Mouse (Mus musculus): ENCODE measurements around the gene Snx25. TPM values are rescaled to one million over a fixed set of nuclear protein-coding genes. Genes with fewer than 3 reads are reported as not detected.
"Not testable (repeated sequence)": the region's sequence is repeated elsewhere in the genome, so short reads cannot be mapped to it uniquely, and the experiment has no call there.

Snx25 gene
- total and polyA plus RNA-seq, 3 experiments: 6.9 to 22.2 (median 13.4) TPM

- Histone ChIP-seq H3K9me3 (replicated peaks; ENCODE audit: low read length) (no peaks in the 10 kb centered on the region), H3K9ac (ENCODE audit: insufficient read depth, low read depth) (no peak overlapping the region), H3K4me2 (ENCODE audit: insufficient read depth, low read depth, poor library complexity, severe bottlenecking) (no peak overlapping the region), H3K27ac (ENCODE audit: insufficient read depth, low read depth) (no peak overlapping the region), H3K79me2 (replicated peaks; ENCODE audit: control insufficient read depth, extremely low read depth, insufficient read depth, poor library complexity, severe bottlenecking) (no peaks in the 10 kb centered on the region), H3K27me3 (replicated peaks) (no peaks in the 10 kb centered on the region), H3K4me1 (ENCODE audit: control insufficient read depth in 1 of 2, insufficient read depth in 2 of 2) (peaks cover 0 to 18% of the 10 kb centered on the region in 2 experiments; a peak in 2 of 4 replicates), H3K36me3 (replicated peaks in 1 of 2; ENCODE audit: control insufficient read depth in 1 of 2, insufficient read depth in 1 of 2, low read length in 1 of 2) (peaks cover 6 to 23% of the 10 kb centered on the region in 2 experiments), H3K4me3 (replicated peaks in 1 of 3; ENCODE audit: low read depth in 2 of 3, low read length in 2 of 3, poor library complexity in 1 of 3) (no peak overlapping the region)
- in situ Hi-C loops (cut with MboI; ENCODE audit: low pct_ligation_motif_present, low pct_unique_long_range_greater_than_20kb, low sequenced_read_pairs): no loop called here
- TF ChIP-seq ZNF384 (IDR thresholded peaks at IDR 0.05; ENCODE audit: low read depth, low read length): no peak
- TF ChIP-seq CHD1 (IDR thresholded peaks at IDR 0.05; ENCODE audit: low read depth, low read length): no peak
- TF ChIP-seq NELFE (IDR thresholded peaks at IDR 0.05; ENCODE audit: low read depth, low read length): no peak
- no peak for TF ChIP-seq SMC3 (IDR thresholded peaks at IDR 0.05; ENCODE audit: low read depth, low read length)
- no peak for TF ChIP-seq E2F4 (IDR thresholded peaks at IDR 0.05; ENCODE audit: insufficient replicate concordance, low read depth, low read length)
- no peak for TF ChIP-seq CHD2 (IDR thresholded peaks at IDR 0.05; ENCODE audit: low read length)
- no peak for TF ChIP-seq IRF4 (IDR thresholded peaks at IDR 0.05; ENCODE audit: low read depth, low read length)
- dilution Hi-C loops (cut with MboI; ENCODE audit: extremely low pct_ligation_motif_present, extremely low pct_unique_long_range_greater_than_20kb, low sequenced_read_pairs): no loop called here
- DNase-seq (ENCODE audit: extremely low read depth): no peak
Measured at GRCm38 (mm10) chr8:46119176-46119575, 32.8 kb downstream of the Snx25 start.

GRCm38 (mm10) chr8:46117172-46117571 lies 34.8 kb downstream of the Snx25 start:
- no peak overlapping the region for H3K9ac ChIP-seq (ENCODE audit: insufficient read depth, low read depth)
- peaks cover 2 to 22% of the 10 kb centered on the region in 2 experiments; a peak in 3 of 4 replicates for H3K4me1 ChIP-seq (ENCODE audit: control insufficient read depth in 1 of 2, insufficient read depth in 2 of 2)
- H3K4me3 ChIP-seq (replicated peaks in 1 of 3; ENCODE audit: low read depth in 2 of 3, low read length in 2 of 3, poor library complexity in 1 of 3): no peak overlapping the region
- peak overlapping the region; percentile 22; the same call in 1 of the 2 replicates for H3K4me2 ChIP-seq (ENCODE audit: insufficient read depth, low read depth, poor library complexity, severe bottlenecking)
- H3K79me2 ChIP-seq (replicated peaks; ENCODE audit: control insufficient read depth, extremely low read depth, insufficient read depth, poor library complexity, severe bottlenecking): no peaks in the 10 kb centered on the region
- in situ Hi-C loops (cut with MboI; ENCODE audit: low pct_ligation_motif_present, low pct_unique_long_range_greater_than_20kb, low sequenced_read_pairs) (no loop called here), dilution Hi-C loops (cut with MboI; ENCODE audit: extremely low pct_ligation_motif_present, extremely low pct_unique_long_range_greater_than_20kb, low sequenced_read_pairs) (no loop called here)
- H3K27me3 ChIP-seq (replicated peaks): no peaks in the 10 kb centered on the region
- peaks cover 6 to 18% of the 10 kb centered on the region in 2 experiments for H3K36me3 ChIP-seq (replicated peaks in 1 of 2; ENCODE audit: control insufficient read depth in 1 of 2, insufficient read depth in 1 of 2, low read length in 1 of 2)
- TF ChIP-seq ELF1 (IDR thresholded peaks at IDR 0.05; ENCODE audit: low read depth, low read length) (no peak), UBTF (IDR thresholded peaks at IDR 0.05; ENCODE audit: low read depth, low read length) (no peak), JUN (IDR thresholded peaks at IDR 0.05; ENCODE audit: insufficient read depth, low read depth, low read length) (peak; percentile 92), NELFE (IDR thresholded peaks at IDR 0.05; ENCODE audit: low read depth, low read length) (no peak), ETS1 (conservative IDR thresholded peaks at IDR 0.05; ENCODE audit: low read depth, low read length) (peak; percentile 70; the same call in 1 of the 2 replicates), JUND (conservative IDR thresholded peaks at IDR 0.05; ENCODE audit: low read depth, low read length) (peak; percentile 93), MEF2A (IDR thresholded peaks at IDR 0.05; ENCODE audit: borderline replicate concordance, low read depth, low read length) (peak; percentile 91), EP300 (IDR thresholded peaks at IDR 0.05; ENCODE audit: low read length) (peak; percentile 61; the same call in 1 of the 2 replicates), ZMIZ1 (IDR thresholded peaks at IDR 0.05; ENCODE audit: low read depth, low read length) (no peak), MYC (IDR thresholded peaks at IDR 0.05; ENCODE audit: low read depth, low read length) (no peak), IRF4 (IDR thresholded peaks at IDR 0.05; ENCODE audit: low read depth, low read length) (peak; percentile 50; the same call in 1 of the 2 replicates), MAZ (IDR thresholded peaks at IDR 0.05; ENCODE audit: low read depth, low read length) (no peak), SMC3 (IDR thresholded peaks at IDR 0.05; ENCODE audit: low read depth, low read length) (no peak), GABPA (IDR thresholded peaks at IDR 0.05; ENCODE audit: insufficient replicate concordance, low read depth, low read length) (no peak)
- DNase-seq (ENCODE audit: extremely low read depth): peak; percentile 74
- no peaks in the 10 kb centered on the region for H3K9me3 ChIP-seq (replicated peaks; ENCODE audit: low read length)
- no peak overlapping the region for H3K27ac ChIP-seq (ENCODE audit: insufficient read depth, low read depth)

GRCm38 (mm10) chr8:46113421-46114170 lies 38.4 kb downstream of the Snx25 start:
- dilution Hi-C loops (cut with MboI; ENCODE audit: extremely low pct_ligation_motif_present, extremely low pct_unique_long_range_greater_than_20kb, low sequenced_read_pairs); H3K27ac ChIP-seq (ENCODE audit: insufficient read depth, low read depth); H3K9me3 ChIP-seq (replicated peaks; ENCODE audit: low read length); H3K27me3 ChIP-seq (replicated peaks); H3K4me2 ChIP-seq (ENCODE audit: insufficient read depth, low read depth, poor library complexity, severe bottlenecking); in situ Hi-C loops (cut with MboI; ENCODE audit: low pct_ligation_motif_present, low pct_unique_long_range_greater_than_20kb, low sequenced_read_pairs); H3K4me3 ChIP-seq (replicated peaks in 1 of 3; ENCODE audit: low read depth in 2 of 3, low read length in 2 of 3, poor library complexity in 1 of 3); DNase-seq (ENCODE audit: extremely low read depth); H3K9ac ChIP-seq (ENCODE audit: insufficient read depth, low read depth); H3K79me2 ChIP-seq (replicated peaks; ENCODE audit: control insufficient read depth, extremely low read depth, insufficient read depth, poor library complexity, severe bottlenecking): not testable (repeated sequence)
- H3K4me1 ChIP-seq (ENCODE audit: control insufficient read depth in 1 of 2, insufficient read depth in 2 of 2): peaks cover 2 to 22% of the 10 kb centered on the region in 2 experiments; a peak in 3 of 4 replicates
- peaks cover 6 to 20% of the 10 kb centered on the region in 2 experiments for H3K36me3 ChIP-seq (replicated peaks in 1 of 2; ENCODE audit: control insufficient read depth in 1 of 2, insufficient read depth in 1 of 2, low read length in 1 of 2)
